Mouse (Mus musculus) cerebellum, adult 9-10 months (tissue): ENCODE results near the gene Tbc1d24.
A peak's percentile ranks its signal among the peaks of the same experiment; 100 is the strongest.

Experiments used
- DNase-seq: peaks from one replicate; pipeline ENCODE4 v3.0.0; 2022

Tbc1d24 gene

GRCm38 (mm10) chr17:24170729-24171128 lies 34.6 kb downstream of the Tbc1d24 start:
- DNase-seq = no peak

GRCm38 (mm10) chr17:24170125-24170524 lies 35.2 kb downstream of the Tbc1d24 start:
- DNase-seq = no peak

DNA sequence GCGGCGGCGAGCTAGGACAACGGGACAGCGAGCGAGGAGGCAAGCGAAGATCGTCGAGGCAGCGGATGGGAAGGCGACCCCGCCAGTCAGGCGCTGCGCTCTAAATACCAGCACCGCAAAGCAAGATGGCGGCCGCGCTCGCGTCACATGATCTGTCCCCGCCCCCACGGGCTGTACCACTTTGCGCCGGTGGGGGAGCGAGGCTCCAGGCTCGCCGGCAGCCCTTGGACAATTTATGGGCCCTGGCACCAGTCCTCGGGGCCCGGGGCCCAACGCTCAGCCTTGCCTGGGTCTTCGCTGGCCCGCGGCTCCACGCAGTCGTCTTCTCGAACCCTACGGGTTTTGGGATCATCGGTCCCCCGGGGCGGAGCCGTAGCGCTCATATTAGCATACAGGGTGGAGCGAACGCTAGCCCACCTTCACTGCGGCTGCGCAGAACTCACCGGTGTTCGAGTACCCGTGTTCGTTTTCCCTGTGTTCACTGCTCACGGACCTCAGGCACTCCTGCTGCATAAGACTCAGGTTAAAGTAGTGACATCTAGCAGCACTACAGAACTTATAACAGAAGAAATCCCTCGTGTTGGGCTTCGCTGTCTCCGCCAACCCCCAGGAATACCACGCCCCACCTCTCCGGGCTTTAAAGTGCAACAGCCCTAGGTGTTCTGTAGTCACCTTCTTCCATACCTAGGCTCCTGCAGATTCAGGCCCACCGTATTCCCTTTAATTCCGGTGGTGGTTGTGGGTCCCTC lies 35.9 kb downstream of the Tbc1d24 start, which contains the start of gene Atp6v0c:
TSS of gene Atp6v0c (minus strand) at position 386 of the 749 bp plus-strand sequence.
- DNase-seq = peak; percentile 98

DNA sequence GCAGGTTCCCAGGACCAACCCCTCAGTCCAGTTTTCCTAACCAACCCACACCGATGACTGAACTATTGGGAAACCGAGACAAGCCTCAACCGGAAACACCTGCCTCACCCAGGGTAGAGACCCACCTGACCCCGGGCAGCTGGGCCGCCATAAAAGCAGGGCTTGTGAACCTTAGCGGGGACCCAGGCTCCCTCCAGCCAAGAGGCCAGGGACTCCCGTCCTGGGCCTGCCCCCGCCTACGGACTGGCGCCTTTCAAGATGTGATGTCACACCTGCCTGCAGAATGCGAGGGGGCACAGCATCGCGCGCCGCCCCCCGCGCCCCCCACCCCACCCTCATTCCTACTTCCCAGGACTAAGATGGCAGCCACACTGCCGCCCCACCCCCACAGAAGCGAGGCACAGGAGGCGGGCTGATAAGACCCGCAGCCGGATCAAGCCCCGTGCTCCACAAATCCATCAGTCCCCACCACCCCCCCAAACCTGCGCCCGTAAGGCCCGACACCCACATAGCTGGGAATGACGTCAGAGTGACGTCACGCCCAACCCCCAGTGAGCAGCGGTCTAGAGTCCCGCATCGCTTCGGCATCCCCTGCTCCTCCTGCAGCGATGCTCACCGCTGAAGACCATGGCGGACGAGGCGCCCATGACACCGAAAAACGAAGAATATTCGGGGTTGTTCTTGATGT lies 36.6 kb downstream of the Tbc1d24 start:
- DNase-seq = peak; percentile 85

DNA sequence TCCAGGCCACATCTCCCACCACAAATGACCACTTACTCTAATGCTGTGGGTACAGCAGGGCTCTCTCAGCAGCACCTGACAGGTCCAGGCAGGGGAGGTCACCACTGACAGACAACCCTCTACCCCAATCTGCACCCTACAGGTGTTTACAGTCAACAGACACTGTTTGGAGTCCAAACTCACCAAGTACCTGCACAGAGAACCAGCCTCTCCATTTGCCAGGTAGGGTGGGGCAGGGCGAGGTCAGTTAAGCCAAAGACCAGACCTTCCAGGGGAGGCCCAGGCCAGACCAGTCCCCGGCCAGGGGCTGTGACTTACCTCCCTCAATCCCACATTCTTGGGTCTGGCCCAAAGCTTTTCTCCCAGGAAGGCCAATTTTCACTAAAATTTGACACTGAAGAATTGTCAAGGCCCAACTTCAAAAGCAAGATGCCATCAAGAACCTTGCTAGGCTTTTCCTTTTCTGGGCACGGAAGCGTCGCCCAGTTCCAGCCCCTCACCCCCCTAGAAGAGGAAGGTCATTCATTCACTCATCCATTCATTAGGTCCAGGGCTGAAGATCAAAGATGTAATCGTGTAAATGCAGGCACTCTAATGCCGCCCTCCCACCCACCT lies 37.4 kb downstream of the Tbc1d24 start:
- DNase-seq = no peak

DNA sequence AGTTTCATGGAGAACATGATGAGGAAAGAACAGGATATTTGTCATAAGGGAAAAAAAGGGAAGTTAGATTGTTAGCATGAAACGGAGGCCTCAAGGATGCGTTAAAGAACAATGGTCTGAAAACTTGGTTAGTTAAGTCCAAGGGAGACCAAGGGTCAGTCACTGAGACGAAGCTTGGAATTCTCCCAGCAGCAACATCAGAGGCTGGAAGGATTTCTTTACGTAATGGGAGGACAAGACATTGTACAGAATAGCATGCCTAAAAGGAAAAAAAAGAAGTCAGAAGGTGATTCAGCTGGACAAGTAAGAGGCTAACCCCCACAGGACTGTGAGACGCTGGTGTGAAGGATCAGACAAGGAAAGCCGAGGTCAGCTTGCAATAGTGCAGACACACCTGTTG lies 38.2 kb downstream of the Tbc1d24 start:
- DNase-seq = no peak

GRCm38 (mm10) chr17:24164566-24165259 lies 40.6 kb downstream of the Tbc1d24 start:
- DNase-seq = no peak

DNA sequence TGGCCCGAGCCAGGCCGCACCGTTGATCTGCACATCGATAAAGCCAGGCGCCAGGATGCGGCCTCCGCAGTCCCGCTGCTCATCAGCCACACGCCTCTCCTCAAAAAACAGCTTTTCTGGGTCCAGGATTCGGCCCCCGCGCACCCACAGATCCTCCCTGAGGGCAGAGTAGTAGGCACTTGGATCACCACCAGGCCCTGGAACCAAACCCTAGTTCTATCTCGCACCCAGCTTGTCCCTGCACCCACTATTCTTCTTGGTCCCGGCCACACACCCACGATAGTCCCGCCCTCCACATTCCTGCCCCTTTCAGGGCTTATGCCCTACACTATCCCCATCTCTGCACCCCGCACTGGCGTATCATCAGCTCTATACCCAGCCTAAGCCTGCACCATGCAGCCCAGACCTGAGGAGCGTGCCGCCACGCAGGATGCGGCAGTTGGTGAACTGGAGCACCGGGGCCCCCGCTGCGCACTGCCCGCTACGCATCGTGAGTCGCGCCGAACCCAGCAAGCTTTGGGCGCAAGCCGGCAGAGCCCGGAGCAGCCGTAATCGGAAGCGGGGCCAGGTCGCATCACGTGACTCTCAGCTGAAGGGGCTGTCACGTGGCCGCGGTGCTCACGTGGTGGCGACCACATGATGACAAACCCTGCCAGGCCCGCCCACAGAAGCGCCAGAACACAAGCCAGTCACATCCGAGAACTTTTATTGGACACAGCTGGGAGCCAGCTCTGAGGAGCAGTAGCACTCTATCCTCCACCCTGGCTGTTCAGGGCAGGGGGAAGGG lies 42.0 kb downstream of the Tbc1d24 start, which contains the start of gene Amdhd2:
TSS of gene Amdhd2 (minus strand) at position 591 of the 787 bp plus-strand sequence.
- DNase-seq = peak; percentile 94

GRCm38 (mm10) chr17:24162584-24163175 lies 42.7 kb downstream of the Tbc1d24 start:
- DNase-seq = no peak

DNA sequence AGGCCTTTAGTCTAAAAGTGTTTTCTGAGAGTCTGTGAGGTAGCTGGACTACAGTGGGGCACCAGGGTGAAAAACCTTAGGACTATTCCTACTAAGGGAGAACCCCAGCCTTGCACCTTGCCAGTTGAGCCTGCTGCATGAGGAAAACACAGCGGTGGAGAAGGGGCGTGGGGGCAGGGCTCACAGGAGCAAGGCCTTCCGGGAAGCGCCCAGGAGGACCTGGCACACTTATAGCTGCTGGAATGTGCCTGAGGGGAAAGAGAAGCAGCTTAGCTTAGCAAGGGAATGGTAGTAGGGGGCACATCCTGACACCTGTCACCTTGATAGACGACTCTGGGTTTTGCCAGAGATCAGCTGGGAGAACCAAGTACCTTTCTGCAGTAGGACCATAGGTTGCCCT lies 43.9 kb downstream of the Tbc1d24 start:
- no peak for DNase-seq

DNA sequence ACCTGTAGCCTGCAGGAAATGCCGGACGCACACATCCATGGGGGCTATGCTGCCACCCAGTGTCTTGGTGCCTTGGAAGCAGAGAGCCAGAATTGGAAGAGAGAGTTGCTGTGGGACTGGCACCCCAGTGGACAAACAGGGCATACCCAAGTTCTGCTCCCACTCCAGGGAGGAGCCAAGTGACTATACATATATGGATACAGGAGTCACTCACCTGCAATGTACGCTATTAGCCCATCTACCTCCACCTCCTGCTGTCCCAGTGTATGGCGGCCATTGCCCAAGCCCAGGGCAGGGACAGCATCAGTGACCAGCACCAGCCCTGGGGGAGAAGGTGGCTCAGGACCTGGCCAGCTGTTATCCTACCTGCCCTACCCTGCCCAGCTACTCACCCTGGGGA lies 47.8 kb downstream of the Tbc1d24 start:
- DNase-seq = no peak

GRCm38 (mm10) chr17:24157121-24157520 lies 48.2 kb downstream of the Tbc1d24 start:
- no peak for DNase-seq

GRCm38 (mm10) chr17:24156394-24156793 lies 49.0 kb downstream of the Tbc1d24 start:
- DNase-seq = no peak

DNA sequence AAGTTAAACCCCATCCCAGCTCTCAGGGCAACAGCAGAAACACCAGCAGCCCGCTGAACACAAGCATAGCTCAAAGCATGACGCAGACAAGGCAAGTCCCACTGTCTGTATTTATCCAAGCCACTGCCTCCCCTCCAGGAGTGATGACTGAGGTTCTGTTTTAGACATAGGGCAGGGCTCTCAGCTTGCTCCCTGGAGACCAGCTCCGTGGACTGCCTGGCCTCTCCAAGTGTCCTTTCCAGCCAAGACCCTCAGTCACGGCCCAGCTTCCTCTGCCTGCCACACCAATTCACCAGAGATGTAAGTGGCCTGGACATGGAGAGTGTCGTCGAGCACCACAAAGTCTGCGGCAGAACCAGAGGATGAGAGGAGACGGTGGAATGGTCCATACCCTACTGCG lies 49.6 kb downstream of the Tbc1d24 start:
- DNase-seq = no peak

DNA sequence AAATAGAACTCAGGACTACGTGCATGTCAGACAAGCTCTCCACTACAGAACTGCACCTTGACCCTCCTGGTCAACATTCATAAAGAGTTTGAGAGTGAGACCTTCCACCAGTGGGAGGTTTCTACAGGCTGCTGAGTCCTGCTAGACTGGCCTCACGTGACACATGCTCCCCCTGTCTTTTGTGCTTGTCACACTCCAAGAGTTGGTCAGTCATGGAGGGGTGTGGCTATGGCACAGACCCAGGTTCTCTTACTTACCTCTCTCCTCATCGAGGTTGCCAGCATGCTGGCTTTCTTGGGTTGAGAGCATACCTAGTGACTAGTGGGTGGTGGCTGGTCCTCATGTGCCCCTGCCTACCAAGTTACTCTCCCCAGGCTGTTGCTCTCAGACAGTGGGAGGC lies 50.9 kb downstream of the Tbc1d24 start:
- DNase-seq = no peak

- DNase-seq = peak; percentile 82
These were observed 53.3 kb downstream of the Tbc1d24 start for GRCm38 (mm10) chr17:24151890-24152563.

DNA sequence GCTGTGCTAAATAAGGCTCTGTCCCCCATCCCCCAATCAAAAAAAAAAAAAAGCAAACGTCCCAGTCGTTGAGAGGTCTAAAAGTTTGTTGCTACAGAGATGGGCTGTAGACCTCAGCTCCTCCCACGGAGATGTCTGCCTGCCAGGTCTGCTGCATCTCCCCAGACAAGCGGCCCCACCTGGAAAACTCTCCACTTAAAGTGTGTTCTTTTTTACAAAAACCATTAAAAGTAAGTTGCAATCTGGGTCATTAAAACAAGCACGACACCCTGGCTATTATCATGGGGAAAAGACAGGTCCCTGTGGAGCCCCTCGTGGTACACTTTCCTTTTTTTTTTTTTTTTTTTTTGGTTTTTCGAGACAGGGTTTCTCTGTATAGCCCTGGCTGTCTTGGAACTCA lies 54.0 kb downstream of the Tbc1d24 start:
- no peak for DNase-seq

GRCm38 (mm10) chr17:24150824-24151223 lies 54.5 kb downstream of the Tbc1d24 start, which contains the start of gene Pdpk1:
Gene Pdpk1, minus strand, starts transcription at chr17:24150924.
- no peak for DNase-seq

DNA sequence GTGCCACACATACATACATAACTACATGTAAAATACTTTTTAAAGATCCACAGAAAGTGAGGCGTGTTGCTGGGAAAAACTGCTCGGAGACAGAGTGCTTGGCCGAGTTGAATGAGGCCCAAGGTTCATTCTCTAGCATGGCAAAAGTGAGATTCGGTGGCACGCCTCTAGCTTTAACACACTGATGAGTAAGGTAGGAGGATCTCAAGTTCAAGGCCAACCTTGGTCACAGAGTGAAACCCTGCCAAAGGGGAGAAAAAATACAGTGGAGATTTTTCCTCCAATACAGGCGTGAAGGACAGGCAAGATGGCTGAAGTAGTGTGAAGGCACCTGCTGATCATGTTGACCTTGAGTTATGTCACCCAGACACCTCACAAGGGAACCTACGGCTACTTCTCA lies 55.9 kb downstream of the Tbc1d24 start:
- no peak for DNase-seq

DNA sequence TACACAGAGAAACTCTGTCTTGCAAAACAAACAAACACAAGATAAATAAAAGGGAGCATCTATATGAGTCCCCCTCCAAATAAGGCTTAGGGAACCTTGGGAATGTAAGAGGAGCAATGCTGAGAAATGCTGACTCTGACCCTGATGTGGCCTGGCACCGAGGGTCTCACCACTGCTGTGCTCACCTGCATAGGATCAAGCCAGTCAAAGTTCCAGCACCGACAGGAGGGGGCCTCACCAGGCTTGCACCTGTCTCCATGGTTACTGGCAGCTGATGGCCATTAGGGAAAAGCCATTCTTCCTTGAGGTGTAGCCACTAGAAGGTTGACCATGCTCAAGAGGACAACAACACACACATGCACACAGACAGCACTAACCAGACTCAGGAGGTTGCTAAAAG lies 62.5 kb downstream of the Tbc1d24 start:
- no peak for DNase-seq

DNA sequence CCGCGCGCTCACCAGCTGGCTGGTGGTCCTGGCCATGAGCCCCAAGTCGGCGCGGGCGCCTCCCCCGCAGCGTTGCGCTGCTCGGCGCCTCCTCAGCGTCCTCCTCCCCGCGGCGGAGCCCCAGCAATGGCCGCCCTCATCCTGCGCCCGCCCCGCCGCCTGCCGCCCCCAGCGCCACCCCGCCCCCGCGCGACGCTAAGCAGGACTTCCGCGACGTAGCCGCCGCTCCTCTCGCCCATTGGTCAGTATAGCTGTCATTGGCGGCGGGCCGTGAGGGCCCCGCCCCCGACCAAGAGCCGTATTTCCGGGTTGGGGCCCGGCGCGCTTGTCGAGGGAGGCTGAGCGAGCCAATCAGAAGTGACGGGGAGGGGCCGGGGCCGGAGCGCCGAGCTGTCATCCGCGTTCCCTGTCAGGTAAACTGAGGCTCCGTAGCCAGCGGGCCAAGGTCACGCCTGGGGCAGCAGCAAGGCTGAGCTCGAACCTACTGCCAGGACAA lies 63.9 kb downstream of the Tbc1d24 start:
- DNase-seq = peak; percentile 97
